Mouse (Mus musculus): ENCODE data around the gene Mydgf. TPM values are rescaled to one million over a fixed set of nuclear protein-coding genes. Genes with fewer than 3 reads are reported as not detected.

The Mydgf gene
- total and polyA plus RNA-seq, 3 experiments, result 25.4 to 28.3 (median 26.0) TPM

DNA sequence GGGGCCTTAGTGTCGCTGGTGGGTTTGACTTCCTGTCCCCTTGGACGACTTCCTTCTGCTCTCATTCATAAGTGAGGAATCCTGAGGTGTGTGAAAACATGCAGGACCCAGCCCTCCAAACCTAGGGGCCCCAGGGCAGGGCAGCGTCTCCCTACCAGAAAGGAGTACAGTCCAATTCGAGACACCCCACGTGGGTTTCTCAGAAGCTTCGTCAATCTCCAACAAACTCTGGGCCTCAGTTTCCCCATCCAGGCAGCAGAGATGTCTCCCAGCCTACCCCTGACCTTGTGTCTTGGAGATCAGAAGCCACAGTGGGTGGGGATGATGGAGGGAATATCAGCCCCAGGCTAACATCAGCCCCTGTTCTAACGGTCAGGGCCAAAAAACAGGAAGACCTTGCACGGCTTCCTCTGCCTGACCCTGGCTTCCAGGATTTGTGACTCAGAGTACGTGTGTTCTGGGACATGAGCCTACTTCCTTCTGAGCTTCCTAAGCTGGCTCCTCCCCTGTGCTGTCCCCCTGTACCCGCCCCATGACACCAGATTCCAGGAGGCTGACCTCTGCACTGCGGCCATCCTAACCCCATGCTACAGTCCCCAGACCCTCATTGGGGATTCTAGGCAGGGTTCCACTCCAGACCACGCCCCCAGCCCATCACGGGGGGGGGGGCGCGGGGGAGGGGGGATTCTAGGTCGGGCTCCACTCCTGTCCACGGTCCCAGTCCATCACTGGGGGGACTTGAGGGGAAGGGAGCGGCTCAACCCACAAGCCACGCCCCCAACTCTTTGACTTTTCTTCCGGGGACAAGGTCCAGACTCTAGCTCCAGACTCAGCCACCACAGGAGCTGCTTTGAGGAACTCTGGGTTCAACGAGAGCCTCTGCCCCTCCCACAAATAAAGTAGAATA is 50.0 kb downstream of the Mydgf start:
- H3K27me3 ChIP-seq (ENCODE audit: control insufficient read depth, insufficient read depth, low read length), result no peaks in the 10 kb centered on the region
- no peaks in the 10 kb centered on the region for H3K36me3 ChIP-seq (ENCODE audit: control insufficient read depth, insufficient read depth, low read length)
- peak; percentile 82 to 87 for DNase-seq
- WGBS, result 12% methylated on average over 18 of the region's 21 CpGs
- no peaks in the 10 kb centered on the region for H3K79me2 ChIP-seq (replicated peaks; ENCODE audit: control insufficient read depth, insufficient read depth, low read length)
- TF ChIP-seq POLR2A (IDR thresholded peaks at IDR 0.05; ENCODE audit: insufficient read depth, low read depth, low read length) (peak; percentile 93), CTCF (IDR thresholded peaks at IDR 0.05) (no peak), EP300 (IDR thresholded peaks at IDR 0.05; ENCODE audit: insufficient read depth, low read depth, low read length) (peak; percentile 91)
- intact Hi-C loops (cut with DNase I), result loop anchor here (2.0 to 5.0 kb wide), 2 partner anchors 55 to 219 kb away; partner anchors contain the start of gene Hdgfl2
- peaks cover 22% of the 10 kb centered on the region for H3K4me1 ChIP-seq (ENCODE audit: control insufficient read depth, insufficient read depth, low read length)
- H3K4me3 ChIP-seq, result peak overlapping the region; percentile 48
- H3K27ac ChIP-seq, result peak overlapping the region; percentile 93
- H3K9ac ChIP-seq (ENCODE audit: low read depth, low read length), result peak overlapping the region; percentile 53

DNA sequence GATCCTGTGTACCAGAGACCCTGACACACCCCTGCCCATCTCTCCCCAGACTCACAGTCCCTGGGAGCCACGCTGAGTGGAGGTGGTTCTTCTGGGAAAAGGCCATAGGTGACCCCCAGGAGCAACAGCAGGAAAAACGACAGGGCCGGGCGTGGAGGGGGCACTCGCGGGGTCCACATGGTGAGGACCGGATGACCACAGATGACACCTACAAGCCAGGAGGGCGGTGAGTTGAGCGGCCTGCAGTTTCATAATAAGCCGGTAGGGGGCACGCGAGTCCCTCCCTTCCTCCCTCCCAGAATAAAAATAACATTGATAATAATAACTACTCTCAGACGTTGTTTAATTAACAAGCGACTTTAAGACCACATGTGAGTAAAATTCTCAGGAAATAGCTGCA is 51.1 kb downstream of the Mydgf start:
- H3K9ac ChIP-seq (ENCODE audit: low read depth, low read length), result no peak overlapping the region
- DNase-seq, result peak; percentile 74 to 83
- H3K4me1 ChIP-seq (ENCODE audit: control insufficient read depth, insufficient read depth, low read length), result peaks cover 22% of the 10 kb centered on the region
- no peaks in the 10 kb centered on the region for H3K27me3 ChIP-seq (ENCODE audit: control insufficient read depth, insufficient read depth, low read length)
- H3K4me3 ChIP-seq, result peak overlapping the region; percentile 48
- H3K79me2 ChIP-seq (replicated peaks; ENCODE audit: control insufficient read depth, insufficient read depth, low read length), result no peaks in the 10 kb centered on the region
- 0 out of 2 replicates have a peak, but pooled peaks have one; percentile 36 for TF ChIP-seq EP300 (IDR thresholded peaks at IDR 0.05; ENCODE audit: insufficient read depth, low read depth, low read length)
- TF ChIP-seq POLR2A (IDR thresholded peaks at IDR 0.05; ENCODE audit: insufficient read depth, low read depth, low read length), result no peak
- 3% methylated on average over 14 of the region's 14 CpGs for WGBS
- intact Hi-C loops (cut with DNase I), result loop anchor here (1.0 to 5.0 kb wide), 5 partner anchors 27 to 220 kb away; partner anchors contain the start of gene Hdgfl2
- peak overlapping the region; percentile 93 for H3K27ac ChIP-seq
- no peaks in the 10 kb centered on the region for H3K36me3 ChIP-seq (ENCODE audit: control insufficient read depth, insufficient read depth, low read length)

- H3K36me3 ChIP-seq (ENCODE audit: control insufficient read depth, insufficient read depth, low read length), result no peaks in the 10 kb centered on the region
- H3K79me2 ChIP-seq (replicated peaks; ENCODE audit: control insufficient read depth, insufficient read depth, low read length), result no peaks in the 10 kb centered on the region
- 44% methylated on average over 7 of the region's 7 CpGs for WGBS
- intact Hi-C loops (cut with DNase I), result loop anchor here (1.0 to 5.0 kb wide), 5 partner anchors 27 to 220 kb away; partner anchors contain the start of gene Hdgfl2
- H3K27me3 ChIP-seq (ENCODE audit: control insufficient read depth, insufficient read depth, low read length), result no peaks in the 10 kb centered on the region
- peak; percentile 60 to 82 for DNase-seq
- H3K4me3 ChIP-seq, result no peak overlapping the region
- peaks cover 14% of the 10 kb centered on the region for H3K4me1 ChIP-seq (ENCODE audit: control insufficient read depth, insufficient read depth, low read length)
- H3K9ac ChIP-seq (ENCODE audit: low read depth, low read length), result no peak overlapping the region
- H3K27ac ChIP-seq, result no peak overlapping the region
- TF ChIP-seq EP300 (IDR thresholded peaks at IDR 0.05; ENCODE audit: insufficient read depth, low read depth, low read length) (no peak), CTCF (IDR thresholded peaks at IDR 0.05) (peak; percentile 86), POLR2A (IDR thresholded peaks at IDR 0.05; ENCODE audit: insufficient read depth, low read depth, low read length) (no peak)
Observed at GRCm38 (mm10) chr17:56131814-56132213, 51.9 kb downstream of the Mydgf start.

DNA sequence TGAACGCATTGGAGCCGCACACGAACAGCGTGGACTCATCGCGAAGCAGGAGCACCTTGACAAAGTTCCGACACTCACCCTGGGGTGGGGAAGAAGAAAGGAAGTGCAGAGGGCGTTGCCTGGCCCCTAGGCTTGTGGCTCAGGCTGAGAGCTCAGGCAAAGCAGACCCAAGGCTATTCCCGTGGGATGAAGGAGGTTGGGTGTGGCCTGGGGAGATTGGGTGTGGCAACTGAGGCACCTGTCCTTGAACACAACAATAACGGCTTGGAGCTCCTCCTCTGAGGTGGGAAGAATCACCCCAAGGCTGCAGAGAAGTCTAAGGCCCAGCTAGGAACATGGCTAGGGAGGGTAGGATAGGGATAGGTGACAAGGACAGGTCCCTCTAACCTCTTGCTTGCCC is 52.6 kb downstream of the Mydgf start:
- no peak for TF ChIP-seq POLR2A (IDR thresholded peaks at IDR 0.05; ENCODE audit: insufficient read depth, low read depth, low read length)
- TF ChIP-seq CTCF (IDR thresholded peaks at IDR 0.05), result no peak
- no peak for TF ChIP-seq EP300 (IDR thresholded peaks at IDR 0.05; ENCODE audit: insufficient read depth, low read depth, low read length)
- no peaks in the 10 kb centered on the region for H3K36me3 ChIP-seq (ENCODE audit: control insufficient read depth, insufficient read depth, low read length)
- no peaks in the 10 kb centered on the region for H3K27me3 ChIP-seq (ENCODE audit: control insufficient read depth, insufficient read depth, low read length)
- peaks cover 9% of the 10 kb centered on the region for H3K4me1 ChIP-seq (ENCODE audit: control insufficient read depth, insufficient read depth, low read length)
- intact Hi-C loops (cut with DNase I), result loop anchor here (5.0 kb wide), 1 partner anchor 221 kb away; no protein-coding TSS in a partner anchor
- no peak for DNase-seq
- no peak overlapping the region for H3K4me3 ChIP-seq
- 90% methylated on average over 10 of the region's 10 CpGs for WGBS
- no peak overlapping the region for H3K27ac ChIP-seq
- H3K79me2 ChIP-seq (replicated peaks; ENCODE audit: control insufficient read depth, insufficient read depth, low read length), result no peaks in the 10 kb centered on the region
- no peak overlapping the region for H3K9ac ChIP-seq (ENCODE audit: low read depth, low read length)

GRCm38 (mm10) chr17:56128246-56128645 is 55.5 kb downstream of the Mydgf start:
- no peak overlapping the region for H3K4me3 ChIP-seq
- H3K27ac ChIP-seq, result no peak overlapping the region
- H3K79me2 ChIP-seq (replicated peaks; ENCODE audit: control insufficient read depth, insufficient read depth, low read length), result no peaks in the 10 kb centered on the region
- TF ChIP-seq POLR2A (IDR thresholded peaks at IDR 0.05; ENCODE audit: insufficient read depth, low read depth, low read length) (no peak), CTCF (IDR thresholded peaks at IDR 0.05) (no peak), EP300 (IDR thresholded peaks at IDR 0.05; ENCODE audit: insufficient read depth, low read depth, low read length) (no peak)
- no peaks in the 10 kb centered on the region for H3K36me3 ChIP-seq (ENCODE audit: control insufficient read depth, insufficient read depth, low read length)
- WGBS, result 46% methylated on average over 15 of the region's 15 CpGs
- H3K9ac ChIP-seq (ENCODE audit: low read depth, low read length), result no peak overlapping the region
- no peaks in the 10 kb centered on the region for H3K27me3 ChIP-seq (ENCODE audit: control insufficient read depth, insufficient read depth, low read length)
- no peak for DNase-seq
- 0 out of 2 replicates have a peak, but pooled peaks cover 1% of the 10 kb centered on the region for H3K4me1 ChIP-seq (ENCODE audit: control insufficient read depth, insufficient read depth, low read length)
- intact Hi-C loops (cut with DNase I), result no loop called here

DNA sequence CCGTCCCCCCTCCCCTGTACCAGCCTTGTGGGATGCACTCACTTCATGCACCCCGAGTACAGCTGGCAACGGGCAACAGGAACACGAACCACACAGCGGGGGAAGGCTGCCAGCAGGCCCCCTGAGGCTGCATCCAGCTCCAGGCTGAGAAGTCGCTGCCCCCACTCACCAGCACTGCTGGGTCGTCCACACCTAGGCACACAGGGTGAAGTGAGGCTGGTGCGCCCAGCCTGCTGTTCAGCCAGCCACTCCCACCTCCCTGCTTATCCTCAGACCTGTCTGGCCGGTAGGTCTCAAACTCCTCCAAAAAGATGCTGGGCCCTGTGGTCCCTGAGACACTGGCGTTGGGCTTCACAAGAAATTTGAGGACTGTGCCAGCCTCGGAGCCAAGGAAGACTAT is 57.5 kb downstream of the Mydgf start:
- intact Hi-C loops (cut with DNase I), result no loop called here
- H3K4me1 ChIP-seq (ENCODE audit: control insufficient read depth, insufficient read depth, low read length), result no peaks in the 10 kb centered on the region; the same call in 1 of the 2 replicates
- H3K79me2 ChIP-seq (replicated peaks; ENCODE audit: control insufficient read depth, insufficient read depth, low read length), result no peaks in the 10 kb centered on the region
- TF ChIP-seq CTCF (IDR thresholded peaks at IDR 0.05) (no peak), POLR2A (IDR thresholded peaks at IDR 0.05; ENCODE audit: insufficient read depth, low read depth, low read length) (no peak), EP300 (IDR thresholded peaks at IDR 0.05; ENCODE audit: insufficient read depth, low read depth, low read length) (no peak)
- DNase-seq, result no peak
- no peaks in the 10 kb centered on the region for H3K27me3 ChIP-seq (ENCODE audit: control insufficient read depth, insufficient read depth, low read length)
- H3K4me3 ChIP-seq, result no peak overlapping the region
- no peak overlapping the region for H3K27ac ChIP-seq
- H3K36me3 ChIP-seq (ENCODE audit: control insufficient read depth, insufficient read depth, low read length), result no peaks in the 10 kb centered on the region
- H3K9ac ChIP-seq (ENCODE audit: low read depth, low read length), result no peak overlapping the region
- WGBS, result 84% methylated on average over 11 of the region's 11 CpGs

Small RNA genes within 50 kb of the gene (microRNA-seq; reads per million reads assigned to microRNA genes)
- 0 reads per million in 2 experiments for gene Gm44397

Other genes starting within 250 kb of the Mydgf start
- 1 to 10 TPM; 2.5 to 3.9 TPM for gene Zfp119b, start 234.4 kb downstream of the Mydgf start, total RNA-seq (2021)
- 0.49 and 1.2 TPM in 2 replicates for gene Zfp119b, start 234.4 kb downstream of the Mydgf start, polyA plus RNA-seq (2012; rRNA removed)
- gene Ebi3, start 231.3 kb downstream of the Mydgf start, total RNA-seq (2021), result under 1 TPM; 0.34 to 0.91 TPM
- gene Ebi3, start 231.3 kb downstream of the Mydgf start, polyA plus RNA-seq (2012; rRNA removed), result 1.3 and 4.1 TPM in 2 replicates
- gene Yju2, start 224.8 kb downstream of the Mydgf start, total RNA-seq (2021), result 1 to 10 TPM; 8.3 to 9.2 TPM
- 3.7 and 4.2 TPM in 2 replicates for gene Yju2, start 224.8 kb downstream of the Mydgf start, polyA plus RNA-seq (2012; rRNA removed)
- under 1 TPM; 0.63 to 0.64 TPM for gene Shd, start 213.5 kb downstream of the Mydgf start, total RNA-seq (2021)
- 1.9 TPM in 2 replicates for gene Shd, start 213.5 kb downstream of the Mydgf start, polyA plus RNA-seq (2012; rRNA removed)
- under 1 TPM; 0.50 to 0.61 TPM for gene Fsd1, start 197.4 kb downstream of the Mydgf start, total RNA-seq (2021)
- 0.35 and 0.76 TPM in 2 replicates for gene Fsd1, start 197.4 kb downstream of the Mydgf start, polyA plus RNA-seq (2012; rRNA removed)
- gene Stap2, start 178.3 kb downstream of the Mydgf start, total RNA-seq (2021), result 10 to 100 TPM; 12.2 to 14.8 TPM
- gene Stap2, start 178.3 kb downstream of the Mydgf start, polyA plus RNA-seq (2012; rRNA removed), result 28.6 and 30.6 TPM in 2 replicates
- gene Mpnd, start 178.2 kb downstream of the Mydgf start, total RNA-seq (2021), result 10 to 100 TPM; 63.1 to 78.9 TPM
- 68.0 and 75.8 TPM in 2 replicates for gene Mpnd, start 178.2 kb downstream of the Mydgf start, polyA plus RNA-seq (2012; rRNA removed)
- gene Sh3gl1, start 147.3 kb downstream of the Mydgf start, total RNA-seq (2021), result 10 to 100 TPM; 13.6 to 14.3 TPM
- gene Sh3gl1, start 147.3 kb downstream of the Mydgf start, polyA plus RNA-seq (2012; rRNA removed), result 26.4 and 27.4 TPM in 2 replicates
- gene Chaf1a, start 143.5 kb downstream of the Mydgf start, total RNA-seq (2021), result 1 to 10 TPM in 1 of 2 experiments, under 1 TPM in 1; 0.99 to 1.3 TPM
- 0.45 and 0.67 TPM in 2 replicates for gene Chaf1a, start 143.5 kb downstream of the Mydgf start, polyA plus RNA-seq (2012; rRNA removed)
- gene Ubxn6, start 108.9 kb downstream of the Mydgf start, total RNA-seq (2021), result 10 to 100 TPM; 47.6 to 53.5 TPM
- 64.4 and 79.3 TPM in 2 replicates for gene Ubxn6, start 108.9 kb downstream of the Mydgf start, polyA plus RNA-seq (2012; rRNA removed)
- gene Hdgfl2, start 104.3 kb downstream of the Mydgf start, total RNA-seq (2021), result 10 to 100 TPM; 32.5 to 35.0 TPM
- gene Hdgfl2, start 104.3 kb downstream of the Mydgf start, polyA plus RNA-seq (2012; rRNA removed), result 30.2 and 31.5 TPM in 2 replicates
- 100 to 1,000 TPM; 151 to 170 TPM for gene Plin4, start 74.1 kb downstream of the Mydgf start, total RNA-seq (2021)
- gene Plin4, start 74.1 kb downstream of the Mydgf start, polyA plus RNA-seq (2012; rRNA removed), result 114 and 167 TPM in 2 replicates
- gene Plin5, start 66.3 kb downstream of the Mydgf start, total RNA-seq (2021), result 100 to 1,000 TPM; 159 to 160 TPM
- gene Plin5, start 66.3 kb downstream of the Mydgf start, polyA plus RNA-seq (2012; rRNA removed), result 112 and 170 TPM in 2 replicates
- gene Lrg1, start 61.9 kb downstream of the Mydgf start, total RNA-seq (2021), result 10 to 100 TPM; 57.0 to 74.6 TPM
- gene Lrg1, start 61.9 kb downstream of the Mydgf start, polyA plus RNA-seq (2012; rRNA removed), result 38.2 and 77.7 TPM in 2 replicates
- gene Sema6b, start 43.6 kb downstream of the Mydgf start, total RNA-seq (2021), result 10 to 100 TPM in 1 of 2 experiments, 1 to 10 TPM in 1; 8.9 to 12.6 TPM
- 5.3 and 8.6 TPM in 2 replicates for gene Sema6b, start 43.6 kb downstream of the Mydgf start, polyA plus RNA-seq (2012; rRNA removed)
- gene Tnfaip8l1, start 21.4 kb downstream of the Mydgf start, total RNA-seq (2021), result 1 to 10 TPM; 1.1 to 1.7 TPM
- 3.6 and 4.5 TPM in 2 replicates for gene Tnfaip8l1, start 21.4 kb downstream of the Mydgf start, polyA plus RNA-seq (2012; rRNA removed)
- 10 to 100 TPM; 40.4 to 41.4 TPM for gene Dpp9, start 35.0 kb upstream of the Mydgf start, total RNA-seq (2021)
- gene Dpp9, start 35.0 kb upstream of the Mydgf start, polyA plus RNA-seq (2012; rRNA removed), result 38.6 and 43.4 TPM in 2 replicates
- gene Fem1a, start 72.9 kb upstream of the Mydgf start, total RNA-seq (2021), result 100 to 1,000 TPM; 108 to 124 TPM
- gene Fem1a, start 72.9 kb upstream of the Mydgf start, polyA plus RNA-seq (2012; rRNA removed), result 81.5 and 104 TPM in 2 replicates
- 1 to 10 TPM; 8.0 TPM for gene Ticam1, start 92.9 kb upstream of the Mydgf start, total RNA-seq (2021)
- gene Ticam1, start 92.9 kb upstream of the Mydgf start, polyA plus RNA-seq (2012; rRNA removed), result 16.8 and 18.0 TPM in 2 replicates
- gene Plin3, start 109.0 kb upstream of the Mydgf start, total RNA-seq (2021), result 100 to 1,000 TPM; 160 to 221 TPM
- gene Plin3, start 109.0 kb upstream of the Mydgf start, polyA plus RNA-seq (2012; rRNA removed), result 65.6 and 66.2 TPM in 2 replicates
- gene Arrdc5, start 116.4 kb upstream of the Mydgf start, total RNA-seq (2021), result not detected
- 0.32 TPM in 1 of 2 replicates, not detected in the other for gene Arrdc5, start 116.4 kb upstream of the Mydgf start, polyA plus RNA-seq (2012; rRNA removed)
- 1 to 10 TPM; 2.0 to 2.4 TPM for gene Uhrf1, start 119.4 kb upstream of the Mydgf start, total RNA-seq (2021)
- 0.85 and 1.2 TPM in 2 replicates for gene Uhrf1, start 119.4 kb upstream of the Mydgf start, polyA plus RNA-seq (2012; rRNA removed)
- gene Kdm4b, start 142.1 kb upstream of the Mydgf start, total RNA-seq (2021), result 10 to 100 TPM; 26.2 to 36.1 TPM
- gene Kdm4b, start 142.1 kb upstream of the Mydgf start, polyA plus RNA-seq (2012; rRNA removed), result 23.0 and 29.7 TPM in 2 replicates

Measured in heart, adult 2 months (tissue).